Mouse (Mus musculus) limb, embryonic 14.5 days (tissue): ENCODE data around the gene Topbp1. TPM values are rescaled to one million over a fixed set of nuclear protein-coding genes. Genes with fewer than 3 reads are reported as not detected.

Experiments
- ATAC-seq: fragments of 200-750 bp; cut with Nextera tagmentation; 2 replicates; pipeline ENCODE4 v1.8.0; 2017; ENCODE audit warnings: low read depth, moderate number of reproducible peaks, moderate TSS enrichment; ENCODE audit not compliant: low FRiP score
- DNase-seq: peaks from one replicate; pipeline ENCODE4 v3.0.0-alpha.2; 2015; ENCODE audit warnings: low spot score
- H3K27ac ChIP-seq: fragments of 300-500 bp; sonication (generic); replicated peaks from 2 replicates; pipeline ENCODE4 v1.5.1; 2014; ENCODE audit warnings: low read depth, mild to moderate bottlenecking, low read length, moderate library complexity, mixed read lengths
- H3K27me3 ChIP-seq: fragments of 300-500 bp; sonication (generic); 2 replicates; pipeline ENCODE4 v1.6.1; 2014; ENCODE audit warnings: low read length, mixed read lengths; ENCODE audit not compliant: control insufficient read depth, insufficient read depth
- H3K36me3 ChIP-seq: fragments of 300-500 bp; sonication (generic); 2 replicates; pipeline ENCODE4 v1.6.1; 2014; ENCODE audit warnings: mild to moderate bottlenecking, low read length, moderate library complexity, mixed read lengths; ENCODE audit not compliant: control insufficient read depth, insufficient read depth
- H3K4me1 ChIP-seq: fragments of 300-500 bp; sonication (generic); 2 replicates; pipeline ENCODE4 v1.6.1; 2014; ENCODE audit warnings: antibody characterized with exemption, low read length, mixed read lengths; ENCODE audit not compliant: control insufficient read depth, insufficient read depth
- H3K4me2 ChIP-seq: fragments of 300-500 bp; sonication (generic); replicated peaks from 2 replicates; pipeline ENCODE4 v1.6.1; 2014; ENCODE audit warnings: low read depth, mild to moderate bottlenecking, low read length, moderate library complexity; ENCODE audit not compliant: severe bottlenecking
- H3K4me3 ChIP-seq: fragments of 300-500 bp; sonication (generic); replicated peaks from 2 replicates; pipeline ENCODE4 v1.5.1; 2014; ENCODE audit warnings: low read length
- H3K9ac ChIP-seq: fragments of 300-500 bp; sonication (generic); 2 replicates; pipeline ENCODE4 v1.6.1; 2014; ENCODE audit warnings: mild to moderate bottlenecking, low read depth, low read length, moderate library complexity; ENCODE audit not compliant: severe bottlenecking
- H3K9me3 ChIP-seq: fragments of 300-500 bp; sonication (generic); 2 replicates; pipeline ENCODE4 v1.6.1; 2016; ENCODE audit warnings: low read length; ENCODE audit not compliant: control insufficient read depth
- POLR2A ChIP-seq: fragments of 200-500 bp; IDR thresholded peaks from 2 replicates; pipeline ENCODE4 v1.8.0; 2012; ENCODE audit warnings: inconsistent platforms, mild to moderate bottlenecking, moderate library complexity, borderline replicate concordance; ENCODE audit not compliant: insufficient read depth, insufficient read length; ENCODE audit errors: extremely low read depth
- WGBS: fragments of 180-500 bp; shearing (Covaris S2); extraction: QIAGEN DNeasy Blood & Tissue Kit; methylation state at CpG from one replicate; pipeline ENCODE4 v1.1.7; 2014; 5-methylcytosine and 5-hydroxymethylcytosine counted together
- polyA plus RNA-seq, 2 experiments: library from polyadenylated mRNA; depleted of rRNA in 1 of 2; stranded (reverse) in 1 of 2; unstranded in 1 of 2; fragments of >200 nt; fragmentation: Nextera tagmentation in 1 of 2; extraction: Ambion mirVana in 1 of 2; gene quantifications; 2 replicates each; pipeline versions ENCODE4 v1.2.1 to v1.2.3; 2012 to 2014

Topbp1 gene
- polyA plus RNA-seq, 2 experiments = 60.9 to 72.0 TPM

GRCm38 (mm10) chr9:103366356-103366755 is 61.3 kb downstream of the Topbp1 start:
- peak overlapping the region; percentile 26 for H3K4me3 ChIP-seq
- H3K4me2 ChIP-seq = peak overlapping the region; percentile 53
- no peaks in the 10 kb centered on the region for H3K9me3 ChIP-seq
- peaks cover 22% of the 10 kb centered on the region for H3K36me3 ChIP-seq
- H3K4me1 ChIP-seq = peaks cover 16% of the 10 kb centered on the region
- peak overlapping the region; percentile 75 for H3K27ac ChIP-seq
- peak overlapping the region; percentile 31; the same call in 1 of the 2 replicates for H3K9ac ChIP-seq
- no peak for DNase-seq
- H3K27me3 ChIP-seq = no peaks in the 10 kb centered on the region
- 65% methylated on average over 9 of the region's 9 CpGs for WGBS
- TF ChIP-seq POLR2A = no peak
- ATAC-seq = no peak

GRCm38 (mm10) chr9:103369951-103370350 is 64.9 kb downstream of the Topbp1 start:
- peaks cover 7% of the 10 kb centered on the region; the same call in 1 of the 2 replicates for H3K36me3 ChIP-seq
- no peak overlapping the region for H3K27ac ChIP-seq
- 84% methylated on average over 4 of the region's 4 CpGs for WGBS
- no peak for TF ChIP-seq POLR2A
- H3K4me1 ChIP-seq = peaks cover 6% of the 10 kb centered on the region
- no peak overlapping the region for H3K4me3 ChIP-seq
- no peaks in the 10 kb centered on the region for H3K9me3 ChIP-seq
- H3K9ac ChIP-seq = no peak overlapping the region
- H3K4me2 ChIP-seq = no peak overlapping the region
- ATAC-seq (no peak), DNase-seq (no peak)
- H3K27me3 ChIP-seq = no peaks in the 10 kb centered on the region

- H3K27me3 ChIP-seq = no peaks in the 10 kb centered on the region
- H3K36me3 ChIP-seq = peaks cover 7% of the 10 kb centered on the region; the same call in 1 of the 2 replicates
- H3K9ac ChIP-seq = no peak overlapping the region
- H3K9me3 ChIP-seq = no peaks in the 10 kb centered on the region
- TF ChIP-seq POLR2A = no peak
- no peaks in the 10 kb centered on the region for H3K4me1 ChIP-seq
- H3K27ac ChIP-seq = no peak overlapping the region
- H3K4me2 ChIP-seq = no peak overlapping the region
- 75% methylated on average over 5 of the region's 5 CpGs for WGBS
- DNase-seq = no peak
- no peak overlapping the region for H3K4me3 ChIP-seq
- ATAC-seq = no peak
Measured at GRCm38 (mm10) chr9:103372271-103373010, 67.4 kb downstream of the Topbp1 start.

GRCm38 (mm10) chr9:103376346-103377320 is 71.6 kb downstream of the Topbp1 start:
- H3K4me3 ChIP-seq = no peak overlapping the region
- DNase-seq (no peak), ATAC-seq (no peak; the same call in 1 of the 2 replicates)
- no peak for TF ChIP-seq POLR2A
- H3K9ac ChIP-seq = no peak overlapping the region
- no peaks in the 10 kb centered on the region for H3K4me1 ChIP-seq
- H3K36me3 ChIP-seq = no peaks in the 10 kb centered on the region
- H3K9me3 ChIP-seq = no peaks in the 10 kb centered on the region
- no peak overlapping the region for H3K4me2 ChIP-seq
- H3K27ac ChIP-seq = no peak overlapping the region
- no peaks in the 10 kb centered on the region for H3K27me3 ChIP-seq
- 50% methylated on average over 7 of the region's 7 CpGs for WGBS

GRCm38 (mm10) chr9:103378686-103379085 is 73.7 kb downstream of the Topbp1 start:
- no peak overlapping the region for H3K27ac ChIP-seq
- no peak for DNase-seq
- 60% methylated on average over 10 of the region's 10 CpGs for WGBS
- H3K4me3 ChIP-seq = no peak overlapping the region
- H3K9me3 ChIP-seq = no peaks in the 10 kb centered on the region
- no peaks in the 10 kb centered on the region for H3K27me3 ChIP-seq
- ATAC-seq = no peak
- no peak for TF ChIP-seq POLR2A
- H3K4me1 ChIP-seq = no peaks in the 10 kb centered on the region
- no peaks in the 10 kb centered on the region for H3K36me3 ChIP-seq
- H3K4me2 ChIP-seq = no peak overlapping the region
- H3K9ac ChIP-seq = no peak overlapping the region
